Mouse (Mus musculus) cortical plate, adult 2 months (tissue): ENCODE results near the gene Wdr41.

Experiments
- CTCF ChIP-seq: fragments of 200-500 bp; IDR thresholded peaks from 2 replicates; pipeline ENCODE4 v1.5.1; 2011; ENCODE audit warnings: mild to moderate bottlenecking, control low read depth, low read length; ENCODE audit not compliant: insufficient read depth; ENCODE audit errors: extremely low read depth
- POLR2A ChIP-seq: fragments of 200-500 bp; IDR thresholded peaks from 2 replicates; pipeline ENCODE4 v1.6.1; 2011; ENCODE audit warnings: mild to moderate bottlenecking, low read length, control low read depth; ENCODE audit not compliant: insufficient read depth; ENCODE audit errors: extremely low read depth

- TF ChIP-seq POLR2A (no peak), CTCF (no peak)
These were observed 76.3 kb downstream of the Wdr41 start for GRCm38 (mm10) chr13:95052421-95052820.
